Mouse (Mus musculus) hindbrain, embryonic 13.5 days (tissue): ENCODE data around the gene Pard3. TPM values are rescaled to one million over a fixed set of nuclear protein-coding genes. Genes with fewer than 3 reads are reported as not detected.

Experiments
- ATAC-seq: fragments of 200-750 bp; cut with Nextera tagmentation; 2 replicates; pipeline ENCODE4 v1.8.0; 2017; ENCODE audit warnings: moderate TSS enrichment; ENCODE audit not compliant: low FRiP score
- H3K27ac ChIP-seq: fragments of 300-500 bp; sonication (generic); 2 replicates; pipeline ENCODE4 v1.5.1; 2015; ENCODE audit warnings: inconsistent platforms, mild to moderate bottlenecking, moderate library complexity
- H3K27me3 ChIP-seq: fragments of 300-500 bp; sonication (generic); 2 replicates; pipeline ENCODE4 v1.6.1; 2015; ENCODE audit warnings: mild to moderate bottlenecking, inconsistent platforms
- H3K36me3 ChIP-seq: fragments of 300-500 bp; sonication (generic); 2 replicates; pipeline ENCODE4 v1.6.1; 2015; ENCODE audit warnings: mild to moderate bottlenecking, inconsistent platforms
- H3K4me1 ChIP-seq: fragments of 300-500 bp; sonication (generic); replicated peaks from 2 replicates; pipeline ENCODE4 v1.6.1; 2015; ENCODE audit warnings: inconsistent platforms
- H3K4me2 ChIP-seq: fragments of 300-500 bp; sonication (generic); 2 replicates; pipeline ENCODE4 v1.6.1; 2015; ENCODE audit warnings: inconsistent platforms, mild to moderate bottlenecking, moderate library complexity
- H3K4me3 ChIP-seq: fragments of 300-500 bp; sonication (generic); 2 replicates; pipeline ENCODE4 v1.5.1; 2015; ENCODE audit warnings: mild to moderate bottlenecking, inconsistent platforms
- H3K9ac ChIP-seq: fragments of 300-500 bp; sonication (generic); 2 replicates; pipeline ENCODE4 v1.6.1; 2015; ENCODE audit warnings: mild to moderate bottlenecking, inconsistent platforms
- H3K9me3 ChIP-seq: fragments of 300-500 bp; sonication (generic); 2 replicates; pipeline ENCODE4 v1.6.1; 2016; ENCODE audit warnings: inconsistent platforms
- WGBS: fragments of 180-500 bp; shearing (Covaris S2); methylation state at CpG from one replicate; pipeline ENCODE4 v1.1.7; 2015; 5-methylcytosine and 5-hydroxymethylcytosine counted together
- polyA plus RNA-seq: library from polyadenylated mRNA; unstranded; fragments of >200 nt; fragmentation: Nextera tagmentation; extraction: Ambion mirVana; gene quantifications from 2 replicates; pipeline ENCODE4 v1.2.1, GENCODE M21; 2015

Gene Pard3
- polyA plus RNA-seq, 1 experiment from 2014 or later = 22.5 TPM

GRCm38 (mm10) chr8:127227407-127227806 lies 163.7 kb downstream of the Pard3 start:
- H3K27ac ChIP-seq = no peak overlapping the region; the same call in 1 of the 2 replicates
- H3K36me3 ChIP-seq = no peaks in the 10 kb centered on the region
- H3K9ac ChIP-seq = no peak overlapping the region
- no peaks in the 10 kb centered on the region for H3K27me3 ChIP-seq
- peaks cover 33% of the 10 kb centered on the region for H3K4me1 ChIP-seq
- no peak overlapping the region for H3K4me3 ChIP-seq
- peak; percentile 54; the same call in 1 of the 2 replicates for ATAC-seq
- no peaks in the 10 kb centered on the region for H3K9me3 ChIP-seq
- WGBS = 81% methylated on average over 4 of the region's 4 CpGs
- no peak overlapping the region for H3K4me2 ChIP-seq

GRCm38 (mm10) chr8:127229325-127230232 lies 165.9 kb downstream of the Pard3 start:
- 73% methylated on average over 15 of the region's 15 CpGs for WGBS
- Histone ChIP-seq H3K9me3 (no peaks in the 10 kb centered on the region), H3K4me1 (peaks cover 33% of the 10 kb centered on the region), H3K4me3 (no peak overlapping the region), H3K27ac (0 out of 2 replicates have a peak overlapping the region, but pooled peaks have one; percentile 40), H3K27me3 (no peaks in the 10 kb centered on the region), H3K9ac (no peak overlapping the region), H3K4me2 (no peak overlapping the region), H3K36me3 (no peaks in the 10 kb centered on the region)
- ATAC-seq = no peak

GRCm38 (mm10) chr8:127230233-127230595 lies 166.5 kb downstream of the Pard3 start:
- ATAC-seq = no peak; the same call in 1 of the 2 replicates
- 45% methylated on average over 8 of the region's 8 CpGs for WGBS
- H3K9ac ChIP-seq = no peak overlapping the region
- 0 out of 2 replicates have a peak overlapping the region, but pooled peaks have one; percentile 40 for H3K27ac ChIP-seq
- H3K4me1 ChIP-seq = peaks cover 33% of the 10 kb centered on the region
- H3K9me3 ChIP-seq = no peaks in the 10 kb centered on the region
- no peak overlapping the region for H3K4me3 ChIP-seq
- H3K4me2 ChIP-seq = no peak overlapping the region
- H3K27me3 ChIP-seq = no peaks in the 10 kb centered on the region
- no peaks in the 10 kb centered on the region for H3K36me3 ChIP-seq

- H3K36me3 ChIP-seq = no peaks in the 10 kb centered on the region
- no peak overlapping the region for H3K4me2 ChIP-seq
- WGBS = 91% methylated on average over 4 of the region's 4 CpGs
- H3K4me3 ChIP-seq = no peak overlapping the region
- no peak for ATAC-seq
- H3K27me3 ChIP-seq = no peaks in the 10 kb centered on the region
- H3K9ac ChIP-seq = no peak overlapping the region
- H3K27ac ChIP-seq = no peak overlapping the region
- no peaks in the 10 kb centered on the region for H3K9me3 ChIP-seq
- H3K4me1 ChIP-seq = no peaks in the 10 kb centered on the region
These were observed 179.7 kb downstream of the Pard3 start for GRCm38 (mm10) chr8:127243351-127243750.

- WGBS = 84% methylated on average over 11 of the region's 11 CpGs
- ATAC-seq = no peak
- H3K36me3 ChIP-seq = no peaks in the 10 kb centered on the region
- H3K4me1 ChIP-seq = no peaks in the 10 kb centered on the region
- H3K9ac ChIP-seq = no peak overlapping the region
- H3K27ac ChIP-seq = no peak overlapping the region
- no peaks in the 10 kb centered on the region for H3K9me3 ChIP-seq
- H3K4me2 ChIP-seq = no peak overlapping the region
- H3K4me3 ChIP-seq = no peak overlapping the region
- no peaks in the 10 kb centered on the region for H3K27me3 ChIP-seq
These were observed 180.1 kb downstream of the Pard3 start for GRCm38 (mm10) chr8:127243841-127244240.

GRCm38 (mm10) chr8:127250746-127251145 lies 187.1 kb downstream of the Pard3 start:
- no peak for ATAC-seq
- no peaks in the 10 kb centered on the region for H3K36me3 ChIP-seq
- peaks cover 13% of the 10 kb centered on the region for H3K4me1 ChIP-seq
- H3K4me2 ChIP-seq = no peak overlapping the region
- H3K9ac ChIP-seq = no peak overlapping the region
- no peak overlapping the region for H3K27ac ChIP-seq
- H3K27me3 ChIP-seq = no peaks in the 10 kb centered on the region
- no peak overlapping the region for H3K4me3 ChIP-seq
- WGBS = 58% methylated on average over 4 of the region's 4 CpGs
- no peaks in the 10 kb centered on the region for H3K9me3 ChIP-seq

GRCm38 (mm10) chr8:127251476-127251875 lies 187.8 kb downstream of the Pard3 start:
- no peaks in the 10 kb centered on the region for H3K9me3 ChIP-seq
- WGBS = 94% methylated on average over 3 of the region's 3 CpGs
- H3K36me3 ChIP-seq = no peaks in the 10 kb centered on the region
- H3K27me3 ChIP-seq = no peaks in the 10 kb centered on the region
- peaks cover 13% of the 10 kb centered on the region for H3K4me1 ChIP-seq
- H3K4me2 ChIP-seq = no peak overlapping the region
- H3K9ac ChIP-seq = no peak overlapping the region
- H3K4me3 ChIP-seq = no peak overlapping the region
- H3K27ac ChIP-seq = no peak overlapping the region
- no peak for ATAC-seq

- 84% methylated on average over 13 of the region's 13 CpGs for WGBS
- Histone ChIP-seq H3K36me3 (no peaks in the 10 kb centered on the region), H3K27ac (no peak overlapping the region), H3K4me2 (no peak overlapping the region), H3K9ac (no peak overlapping the region), H3K4me3 (no peak overlapping the region), H3K9me3 (no peaks in the 10 kb centered on the region), H3K27me3 (no peaks in the 10 kb centered on the region), H3K4me1 (peaks cover 13% of the 10 kb centered on the region)
- no peak for ATAC-seq
These were observed 188.3 kb downstream of the Pard3 start for GRCm38 (mm10) chr8:127251985-127252384.

GRCm38 (mm10) chr8:127254625-127255024 lies 190.9 kb downstream of the Pard3 start:
- H3K9ac ChIP-seq = no peak overlapping the region
- 82% methylated on average over 7 of the region's 7 CpGs for WGBS
- ATAC-seq = no peak

GRCm38 (mm10) chr8:127257086-127257485 lies 193.4 kb downstream of the Pard3 start:
- H3K27me3 ChIP-seq = no peaks in the 10 kb centered on the region

More at GRCm38 (mm10) chr8:127254625-127255024, 190.9 kb downstream of the Pard3 start:
- Histone ChIP-seq H3K4me2 (no peak overlapping the region), H3K4me1 (peaks cover 19% of the 10 kb centered on the region), H3K36me3 (no peaks in the 10 kb centered on the region), H3K9me3 (no peaks in the 10 kb centered on the region), H3K4me3 (no peak overlapping the region), H3K27ac (no peak overlapping the region), H3K27me3 (no peaks in the 10 kb centered on the region)

GRCm38 (mm10) chr8:127261051-127261450 lies 197.4 kb downstream of the Pard3 start:
- H3K27ac ChIP-seq = no peak overlapping the region

More at GRCm38 (mm10) chr8:127257086-127257485, 193.4 kb downstream of the Pard3 start:
- Histone ChIP-seq H3K4me2 (no peak overlapping the region), H3K4me3 (no peak overlapping the region), H3K9ac (no peak overlapping the region), H3K4me1 (peaks cover 11% of the 10 kb centered on the region), H3K27ac (no peak overlapping the region), H3K9me3 (peaks cover 5% of the 10 kb centered on the region; the same call in 1 of the 2 replicates), H3K36me3 (no peaks in the 10 kb centered on the region)
- no peak for ATAC-seq
- 93% methylated on average over 3 of the region's 3 CpGs for WGBS

GRCm38 (mm10) chr8:127262026-127262425 lies 198.3 kb downstream of the Pard3 start:
- 65% methylated on average over 7 of the region's 7 CpGs for WGBS
- Histone ChIP-seq H3K27me3 (no peaks in the 10 kb centered on the region), H3K4me2 (no peak overlapping the region), H3K36me3 (no peaks in the 10 kb centered on the region), H3K4me1 (peaks cover 26% of the 10 kb centered on the region), H3K4me3 (no peak overlapping the region), H3K27ac (no peak overlapping the region), H3K9me3 (peaks cover 5% of the 10 kb centered on the region; the same call in 1 of the 2 replicates), H3K9ac (no peak overlapping the region)
- ATAC-seq = no peak

More at GRCm38 (mm10) chr8:127261051-127261450, 197.4 kb downstream of the Pard3 start:
- Histone ChIP-seq H3K9me3 (peaks cover 5% of the 10 kb centered on the region; the same call in 1 of the 2 replicates), H3K9ac (no peak overlapping the region), H3K4me2 (no peak overlapping the region), H3K36me3 (no peaks in the 10 kb centered on the region), H3K4me1 (peaks cover 18% of the 10 kb centered on the region), H3K4me3 (no peak overlapping the region), H3K27me3 (no peaks in the 10 kb centered on the region)
- ATAC-seq = no peak
- 95% methylated on average over 6 of the region's 6 CpGs for WGBS
